Mouse (Mus musculus) G1E (cell line): ENCODE results near the gene 3110021N24Rik.

Source experiments
- CTCF ChIP-seq: IDR thresholded peaks from 2 replicates; pipeline ENCODE4 v1.5.1; 2012; ENCODE audit warnings: low read depth, low read length, inconsistent platforms, mixed read lengths
- GATA1 ChIP-seq: IDR thresholded peaks from 2 replicates; pipeline ENCODE4 v1.6.1; 2012; ENCODE audit warnings: borderline replicate concordance, low read length, inconsistent platforms, mixed read lengths
- POLR2AphosphoS5 ChIP-seq: IDR thresholded peaks from 2 replicates; pipeline ENCODE4 v1.6.1; 2012; ENCODE audit warnings: low read depth, low read length, inconsistent platforms; ENCODE audit not compliant: insufficient replicate concordance
- TAL1 ChIP-seq: conservative IDR thresholded peaks from 2 replicates; pipeline ENCODE4 v1.6.1; 2012; ENCODE audit warnings: low read depth, low read length, inconsistent platforms, mixed read lengths

DNA sequence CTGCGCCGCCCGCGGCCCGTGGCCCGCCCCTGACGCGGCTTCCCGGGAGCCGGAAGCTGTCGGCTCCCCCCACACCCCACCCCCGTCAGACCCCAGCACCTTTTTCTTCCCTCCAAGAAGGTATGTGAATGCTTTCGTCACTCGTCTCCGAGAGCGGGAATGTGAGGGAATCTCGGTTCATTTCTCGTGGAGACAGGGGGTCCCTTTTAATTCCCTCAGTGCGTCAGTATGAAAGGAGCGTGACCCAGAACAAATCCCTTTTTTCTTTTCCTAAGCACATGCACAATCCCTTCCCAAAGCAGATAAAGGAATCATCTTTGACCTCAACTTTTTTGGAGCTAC is 61.4 kb downstream of the 3110021N24Rik start:
- TF ChIP-seq CTCF, result no peak
- no peak for TF ChIP-seq GATA1
- no peak for TF ChIP-seq POLR2AphosphoS5
- TF ChIP-seq TAL1, result no peak
